Mouse (Mus musculus) stomach, postnatal 0 days (tissue): ENCODE data around the gene Sox13. TPM values are rescaled to one million over a fixed set of nuclear protein-coding genes. Genes with fewer than 3 reads are reported as not detected.

Experiments
- ATAC-seq: fragments of 200-750 bp; cut with Nextera tagmentation; 2 replicates; pipeline ENCODE4 v1.8.0; 2017; ENCODE audit not compliant: low FRiP score, low TSS enrichment
- DNase-seq: peaks from one replicate; pipeline ENCODE4 v3.0.0-alpha.2; 2016; ENCODE audit warnings: low spot score
- H3K27ac ChIP-seq: fragments of 300-500 bp; sonication (generic); replicated peaks from 2 replicates; pipeline ENCODE4 v1.5.1; 2014; ENCODE audit warnings: mild to moderate bottlenecking, control low read depth
- H3K27me3 ChIP-seq: fragments of 300-500 bp; sonication (generic); 2 replicates; pipeline ENCODE4 v1.6.1; 2014; ENCODE audit warnings: low read length; ENCODE audit not compliant: control insufficient read depth, insufficient read depth
- H3K36me3 ChIP-seq: fragments of 300-500 bp; sonication (generic); 2 replicates; pipeline ENCODE4 v1.6.1; 2014; ENCODE audit warnings: low read length, mixed read lengths; ENCODE audit not compliant: control insufficient read depth, insufficient read depth
- H3K4me1 ChIP-seq: fragments of 300-500 bp; sonication (generic); replicated peaks from 2 replicates; pipeline ENCODE4 v1.6.1; 2014; ENCODE audit warnings: antibody characterized with exemption; ENCODE audit not compliant: control insufficient read depth, insufficient read depth
- H3K4me2 ChIP-seq: fragments of 300-500 bp; sonication (generic); replicated peaks from 2 replicates; pipeline ENCODE4 v1.6.1; 2014; ENCODE audit warnings: low read depth, mild to moderate bottlenecking, control low read depth, moderate library complexity
- H3K4me3 ChIP-seq: fragments of 300-500 bp; sonication (generic); 2 replicates; pipeline ENCODE4 v1.5.1; 2014; ENCODE audit warnings: low read depth, low read length, control low read depth
- H3K9ac ChIP-seq: fragments of 300-500 bp; sonication (generic); 2 replicates; pipeline ENCODE4 v1.6.1; 2014; ENCODE audit warnings: mild to moderate bottlenecking, low read length, control low read depth, mixed read lengths
- H3K9me3 ChIP-seq: fragments of 300-500 bp; sonication (generic); 2 replicates; pipeline ENCODE4 v1.6.1; 2016; ENCODE audit warnings: low read length; ENCODE audit not compliant: control insufficient read depth
- CTCF ChIP-seq: IDR thresholded peaks from 2 replicates; pipeline ENCODE4 v1.5.1; 2016; ENCODE audit warnings: antibody characterized with exemption, low read depth, mild to moderate bottlenecking, moderate library complexity
- EP300 ChIP-seq: optimal IDR thresholded peaks from 2 replicates; pipeline ENCODE3; 2016; ENCODE audit warnings: antibody characterized with exemption
- WGBS: fragments of 180-500 bp; shearing (Covaris S2); extraction: QIAGEN DNeasy Blood & Tissue Kit; methylation state at CpG from one replicate; pipeline ENCODE4 v1.1.7; 2014; 5-methylcytosine and 5-hydroxymethylcytosine counted together
- polyA plus RNA-seq: library from polyadenylated mRNA; unstranded; fragments of >200 nt; fragmentation: Nextera tagmentation; extraction: Ambion mirVana; gene quantifications from 2 replicates; pipeline ENCODE4 v1.2.1, GENCODE M21; 2015

Gene Sox13
- polyA plus RNA-seq, 1 experiment from 2014 or later: 3.7 TPM

- Histone ChIP-seq H3K9ac (no peak overlapping the region), H3K27me3 (no peaks in the 10 kb centered on the region), H3K36me3 (no peaks in the 10 kb centered on the region), H3K4me2 (no peak overlapping the region), H3K4me1 (no peaks in the 10 kb centered on the region), H3K9me3 (no peaks in the 10 kb centered on the region), H3K27ac (no peak overlapping the region), H3K4me3 (no peak overlapping the region)
- no peak for DNase-seq
- 93% methylated on average over 5 of the region's 5 CpGs for WGBS
- TF ChIP-seq EP300 (no peak), CTCF (no peak)
- ATAC-seq: no peak
Observed at GRCm38 (mm10) chr1:133396693-133397092, 27.5 kb downstream of the Sox13 start.

GRCm38 (mm10) chr1:133394702-133395101 lies 29.5 kb downstream of the Sox13 start:
- H3K9me3 ChIP-seq: no peaks in the 10 kb centered on the region
- H3K27ac ChIP-seq: no peak overlapping the region
- no peak for TF ChIP-seq EP300
- TF ChIP-seq CTCF: no peak
- 71% methylated on average over 4 of the region's 4 CpGs for WGBS
- DNase-seq: no peak
- H3K4me1 ChIP-seq: no peaks in the 10 kb centered on the region
- H3K9ac ChIP-seq: no peak overlapping the region
- peaks cover 3% of the 10 kb centered on the region; the same call in 1 of the 2 replicates for H3K36me3 ChIP-seq
- no peak overlapping the region for H3K4me2 ChIP-seq
- ATAC-seq: no peak
- no peak overlapping the region for H3K4me3 ChIP-seq
- no peaks in the 10 kb centered on the region for H3K27me3 ChIP-seq

- H3K9me3 ChIP-seq: no peaks in the 10 kb centered on the region
- no peak overlapping the region for H3K4me2 ChIP-seq
- no peaks in the 10 kb centered on the region for H3K27me3 ChIP-seq
- no peak overlapping the region for H3K9ac ChIP-seq
- 63% methylated on average over 19 of the region's 19 CpGs for WGBS
- DNase-seq (no peak), ATAC-seq (no peak)
- no peak overlapping the region for H3K27ac ChIP-seq
- peaks cover 10% of the 10 kb centered on the region for H3K36me3 ChIP-seq
- no peak for TF ChIP-seq CTCF
- TF ChIP-seq EP300: no peak
- H3K4me1 ChIP-seq: no peaks in the 10 kb centered on the region
- H3K4me3 ChIP-seq: no peak overlapping the region
Observed at GRCm38 (mm10) chr1:133387539-133388268, 36.5 kb downstream of the Sox13 start.

- Histone ChIP-seq H3K4me1 (no peaks in the 10 kb centered on the region), H3K9ac (no peak overlapping the region), H3K4me2 (no peak overlapping the region), H3K27me3 (no peaks in the 10 kb centered on the region), H3K9me3 (no peaks in the 10 kb centered on the region), H3K36me3 (peaks cover 10% of the 10 kb centered on the region), H3K4me3 (no peak overlapping the region), H3K27ac (no peak overlapping the region)
- TF ChIP-seq EP300: no peak
- TF ChIP-seq CTCF: no peak
- DNase-seq: no peak
- no peak for ATAC-seq
- 75% methylated on average over 11 of the region's 11 CpGs for WGBS
Observed at GRCm38 (mm10) chr1:133386209-133386608, 38.0 kb downstream of the Sox13 start.

- Histone ChIP-seq H3K4me1 (no peaks in the 10 kb centered on the region), H3K27me3 (no peaks in the 10 kb centered on the region), H3K9ac (no peak overlapping the region; the same call in 1 of the 2 replicates), H3K36me3 (peaks cover 9% of the 10 kb centered on the region), H3K9me3 (no peaks in the 10 kb centered on the region), H3K4me2 (no peak overlapping the region), H3K27ac (no peak overlapping the region), H3K4me3 (no peak overlapping the region)
- ATAC-seq (no peak), DNase-seq (peak; percentile 79)
- WGBS: 45% methylated on average over 9 of the region's 9 CpGs
- TF ChIP-seq EP300: no peak
- peak; percentile 92 for TF ChIP-seq CTCF
Observed at GRCm38 (mm10) chr1:133385506-133385905, 38.7 kb downstream of the Sox13 start.

- Histone ChIP-seq H3K9ac (no peak overlapping the region), H3K4me2 (no peak overlapping the region), H3K27me3 (no peaks in the 10 kb centered on the region), H3K9me3 (no peaks in the 10 kb centered on the region), H3K4me1 (no peaks in the 10 kb centered on the region), H3K27ac (no peak overlapping the region), H3K4me3 (no peak overlapping the region), H3K36me3 (peaks cover 7% of the 10 kb centered on the region)
- DNase-seq: no peak
- TF ChIP-seq CTCF (no peak), EP300 (no peak)
- no peak for ATAC-seq
- 86% methylated on average over 14 of the region's 14 CpGs for WGBS
Observed at GRCm38 (mm10) chr1:133383157-133383783, 40.9 kb downstream of the Sox13 start.
